Mouse (Mus musculus): ENCODE measurements around the gene Pard3b.

DNA sequence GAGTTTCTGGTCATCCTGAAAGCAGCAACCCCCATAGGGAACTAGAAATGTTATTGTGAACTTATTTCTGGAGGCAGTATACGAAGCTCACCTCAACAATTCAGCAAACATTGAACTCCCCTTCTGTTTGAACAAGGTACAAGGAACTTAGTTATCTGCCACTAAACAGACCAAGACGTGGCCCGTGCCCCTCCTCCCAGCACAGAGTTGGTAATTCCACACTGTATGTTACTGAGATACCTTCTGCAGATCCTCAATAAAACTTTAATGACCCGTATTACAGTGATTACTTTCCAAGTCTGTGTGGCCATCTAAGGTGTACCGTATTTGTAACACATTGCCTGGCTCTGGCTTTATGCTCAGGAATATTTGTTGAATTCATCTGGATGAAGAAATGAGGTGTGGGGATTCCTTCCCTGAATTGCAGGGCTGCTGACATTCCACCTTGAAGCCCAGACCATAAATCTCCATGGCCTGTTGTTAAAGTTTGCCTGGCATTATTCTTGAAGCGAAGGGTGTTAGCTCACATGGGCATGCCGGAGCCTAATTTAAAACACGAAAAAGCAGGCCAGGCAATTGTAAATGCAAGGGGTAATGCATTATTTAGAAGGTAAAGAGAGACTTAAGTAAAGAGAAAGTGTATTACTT is 1006.1 kb downstream of the Pard3b start:
- TF ChIP-seq POLR2A (IDR thresholded peaks at IDR 0.05; ENCODE audit: insufficient read depth, low read depth, low read length): no peak
- TF ChIP-seq CTCF (IDR thresholded peaks at IDR 0.05; ENCODE audit: insufficient read depth, low read depth, low read length): no peak
